Mouse (Mus musculus) MEL (cell line): Measurements from ENCODE around the gene Ticam1. TPM values are rescaled to one million over a fixed set of nuclear protein-coding genes. Genes with fewer than 3 reads are reported as not detected.
A peak's percentile ranks its signal among the peaks of the same experiment; 100 is the strongest.

Source experiments
- DNase-seq: peaks from one replicate; pipeline ENCODE4 v3.0.0; 2011; ENCODE audit warnings: low read depth, low spot score
- H3K27ac ChIP-seq: 2 replicates; pipeline ENCODE4 v1.5.1; 2012; ENCODE audit warnings: low read depth, mild to moderate bottlenecking, control low read depth, low read length, moderate library complexity; ENCODE audit not compliant: control insufficient read depth
- H3K27me3 ChIP-seq, 2 experiments: fragments of 150-350 bp in 1 of 2; sonication (generic) in 1 of 2; 2 replicates each; pipeline ENCODE4 v1.6.1; 2012; ENCODE audit warnings: low read length in 2 of 2, mild to moderate bottlenecking in 2 of 2, improper control_type of control experiment in 1 of 2, moderate library complexity in 1 of 2; ENCODE audit not compliant: insufficient read depth in 2 of 2, control insufficient read depth in 1 of 2
- H3K36me3 ChIP-seq, 2 experiments: 2 replicates each; pipeline ENCODE4 v1.6.1; 2012 to 2014; ENCODE audit warnings: low read length in 2 of 2, improper control_type of control experiment in 1 of 2, inconsistent platforms in 1 of 2, mild to moderate bottlenecking in 1 of 2; ENCODE audit not compliant: insufficient read depth in 2 of 2, control insufficient read depth in 1 of 2
- H3K4me1 ChIP-seq, 2 experiments: fragments of 150-350 bp in 1 of 2; sonication (generic) in 1 of 2; 2 replicates each; pipeline ENCODE4 v1.6.1; 2012; ENCODE audit warnings: low read length in 2 of 2, improper control_type of control experiment in 1 of 2, mild to moderate bottlenecking in 1 of 2; ENCODE audit not compliant: insufficient read depth in 2 of 2, control insufficient read depth in 1 of 2
- H3K4me3 ChIP-seq, 2 experiments: fragments of 150-350 bp in 1 of 2; sonication (generic) in 1 of 2; 2 replicates each; pipeline ENCODE4 v1.5.1; 2012; ENCODE audit warnings: low read depth in 2 of 2, low read length in 2 of 2, mild to moderate bottlenecking in 2 of 2, moderate library complexity in 2 of 2, control low read depth in 1 of 2, improper control_type of control experiment in 1 of 2; ENCODE audit not compliant: control insufficient read depth in 1 of 2, insufficient read depth in 1 of 2
- H3K79me2 ChIP-seq: 2 replicates; pipeline ENCODE4 v1.6.1; 2012; ENCODE audit warnings: mild to moderate bottlenecking, low read length, moderate library complexity; ENCODE audit not compliant: control insufficient read depth, poor library complexity, insufficient read depth
- H3K9ac ChIP-seq: 2 replicates; pipeline ENCODE4 v1.6.1; 2012; ENCODE audit warnings: low read depth, mild to moderate bottlenecking, control low read depth, low read length, moderate library complexity; ENCODE audit not compliant: control insufficient read depth, poor library complexity, severe bottlenecking
- H3K9me3 ChIP-seq: fragments of 150-350 bp; sonication (generic); replicated peaks from 2 replicates; pipeline ENCODE4 v1.6.1; 2012; ENCODE audit warnings: mild to moderate bottlenecking, low read length, improper control_type of control experiment, moderate library complexity; ENCODE audit not compliant: insufficient read depth
- BHLHE40 ChIP-seq: IDR thresholded peaks from 2 replicates; pipeline ENCODE4 v1.6.1; 2012; ENCODE audit warnings: low read depth, mild to moderate bottlenecking, inconsistent platforms, low read length, improper control_type of control experiment, borderline replicate concordance
- CHD2 ChIP-seq: IDR thresholded peaks from 2 replicates; pipeline ENCODE4 v1.6.1; 2011; ENCODE audit warnings: low read length, improper control_type of control experiment
- E2F4 ChIP-seq: IDR thresholded peaks from 2 replicates; pipeline ENCODE4 v1.6.1; 2011; ENCODE audit warnings: low read depth, low read length, improper control_type of control experiment, borderline replicate concordance
- ELF1 ChIP-seq: IDR thresholded peaks from 2 replicates; pipeline ENCODE4 v1.6.1; 2014; ENCODE audit warnings: low read depth, mild to moderate bottlenecking, inconsistent platforms, low read length, improper control_type of control experiment, moderate library complexity
- GABPA ChIP-seq: IDR thresholded peaks from 2 replicates; pipeline ENCODE4 v1.6.1; 2012; ENCODE audit warnings: low read depth, mild to moderate bottlenecking, inconsistent platforms, low read length, improper control_type of control experiment, moderate library complexity
- GATA1 ChIP-seq: IDR thresholded peaks from 2 replicates; pipeline ENCODE4 v1.6.1; 2011; ENCODE audit warnings: low read depth, low read length, improper control_type of control experiment
- HCFC1 ChIP-seq: IDR thresholded peaks from 2 replicates; pipeline ENCODE4 v1.6.1; 2012; ENCODE audit warnings: low read depth, mild to moderate bottlenecking, inconsistent platforms, low read length, improper control_type of control experiment, moderate library complexity
- MAFK ChIP-seq: IDR thresholded peaks from 2 replicates; pipeline ENCODE4 v1.6.1; 2011; ENCODE audit warnings: low read depth, mild to moderate bottlenecking, low read length, improper control_type of control experiment, borderline replicate concordance
- MAX ChIP-seq: IDR thresholded peaks from 2 replicates; pipeline ENCODE4 v1.6.1; 2011; ENCODE audit warnings: low read length, improper control_type of control experiment
- MAZ ChIP-seq: IDR thresholded peaks from 2 replicates; pipeline ENCODE4 v1.6.1; 2012; ENCODE audit warnings: low read depth, mild to moderate bottlenecking, inconsistent platforms, low read length, improper control_type of control experiment
- MEF2A ChIP-seq: IDR thresholded peaks from 2 replicates; pipeline ENCODE4 v1.6.1; 2014; ENCODE audit warnings: low read depth, mild to moderate bottlenecking, inconsistent platforms, low read length, improper control_type of control experiment; ENCODE audit not compliant: poor library complexity, insufficient replicate concordance, severe bottlenecking; ENCODE audit errors: extremely low read depth
- MXI1 ChIP-seq: IDR thresholded peaks from 2 replicates; pipeline ENCODE4 v1.6.1; 2011; ENCODE audit warnings: mild to moderate bottlenecking, low read depth, low read length, improper control_type of control experiment
- MYC ChIP-seq: IDR thresholded peaks from 2 replicates; pipeline ENCODE4 v1.6.1; 2011; ENCODE audit warnings: low read depth, mild to moderate bottlenecking, low read length, improper control_type of control experiment, moderate library complexity
- NELFE ChIP-seq: IDR thresholded peaks from 2 replicates; pipeline ENCODE4 v1.6.1; 2011; ENCODE audit warnings: low read depth, low read length, improper control_type of control experiment
- NRF1 ChIP-seq: IDR thresholded peaks from 2 replicates; pipeline ENCODE4 v1.6.1; 2014; ENCODE audit warnings: low read depth, mild to moderate bottlenecking, inconsistent platforms, low read length, improper control_type of control experiment, moderate library complexity; ENCODE audit not compliant: poor library complexity, insufficient read depth, severe bottlenecking
- POLR2A ChIP-seq, 2 experiments: IDR thresholded peaks; 2 replicates each; pipeline ENCODE4 v1.6.1; 2011 to 2012; ENCODE audit warnings: low read length in 2 of 2, mild to moderate bottlenecking in 2 of 2, control low read depth in 1 of 2, improper control_type of control experiment in 1 of 2, low read depth in 1 of 2, moderate library complexity in 1 of 2; ENCODE audit not compliant: control insufficient read depth in 1 of 2, insufficient read depth in 1 of 2, poor library complexity in 1 of 2
- POLR2AphosphoS2 ChIP-seq: IDR thresholded peaks from 2 replicates; pipeline ENCODE4 v1.6.1; 2011; ENCODE audit warnings: low read length, improper control_type of control experiment
- RCOR1 ChIP-seq: IDR thresholded peaks from 2 replicates; pipeline ENCODE4 v1.6.1; 2012; ENCODE audit warnings: low read depth, mild to moderate bottlenecking, inconsistent platforms, low read length, improper control_type of control experiment
- TAL1 ChIP-seq: IDR thresholded peaks from 2 replicates; pipeline ENCODE4 v1.6.1; 2012; ENCODE audit warnings: mild to moderate bottlenecking, inconsistent platforms, low read length, moderate library complexity, mixed read lengths
- TBP ChIP-seq: IDR thresholded peaks from 2 replicates; pipeline ENCODE4 v1.8.0; 2011; ENCODE audit warnings: low read depth, low read length, improper control_type of control experiment
- TCF12 ChIP-seq: IDR thresholded peaks from 2 replicates; pipeline ENCODE4 v1.6.1; 2014; ENCODE audit warnings: low read depth, mild to moderate bottlenecking, inconsistent platforms, low read length, improper control_type of control experiment, moderate library complexity
- USF1 ChIP-seq: IDR thresholded peaks from 2 replicates; pipeline ENCODE4 v1.6.1; 2014; ENCODE audit warnings: low read depth, mild to moderate bottlenecking, inconsistent platforms, low read length, improper control_type of control experiment, moderate library complexity
- USF2 ChIP-seq, 2 experiments: IDR thresholded peaks; 2 replicates each; pipeline ENCODE4 v1.6.1; 2011 to 2012; ENCODE audit warnings: improper control_type of control experiment in 2 of 2, low read length in 2 of 2, borderline replicate concordance in 1 of 2, inconsistent platforms in 1 of 2, low read depth in 1 of 2, mild to moderate bottlenecking in 1 of 2; ENCODE audit not compliant: insufficient read depth in 1 of 2
- ZC3H11A ChIP-seq: IDR thresholded peaks from 2 replicates; pipeline ENCODE4 v1.6.1; 2012; ENCODE audit warnings: low read depth, mild to moderate bottlenecking, inconsistent platforms, low read length, improper control_type of control experiment
- ZMIZ1 ChIP-seq: IDR thresholded peaks from 2 replicates; pipeline ENCODE4 v1.6.1; 2012; ENCODE audit warnings: low read depth, mild to moderate bottlenecking, inconsistent platforms, low read length, improper control_type of control experiment, moderate library complexity
- polyA plus RNA-seq, 2 experiments: library from polyadenylated mRNA; stranded (reverse) in 1 of 2; unstranded in 1 of 2; fragments of >175 nt in 1 of 2; fragments of >200 nt in 1 of 2; gene quantifications; 2 replicates each; pipeline versions ENCODE4 v1.2.1 to v1.2.4; 2012; ENCODE audit warnings: low replicate concordance in 2 of 2, low read depth in 1 of 2; ENCODE audit not compliant: insufficient read length in 2 of 2, insufficient read depth in 1 of 2, missing spikeins in 1 of 2
- total RNA-seq: library from RNA; depleted of rRNA; stranded (reverse); fragments of 300-350 nt; gene quantifications from 2 replicates; pipeline ENCODE4 v1.2.3, GENCODE M21; 2012

Gene Ticam1
- total and polyA plus RNA-seq, 3 experiments = 4.6 to 8.7 TPM; not detected in 1

DNA sequence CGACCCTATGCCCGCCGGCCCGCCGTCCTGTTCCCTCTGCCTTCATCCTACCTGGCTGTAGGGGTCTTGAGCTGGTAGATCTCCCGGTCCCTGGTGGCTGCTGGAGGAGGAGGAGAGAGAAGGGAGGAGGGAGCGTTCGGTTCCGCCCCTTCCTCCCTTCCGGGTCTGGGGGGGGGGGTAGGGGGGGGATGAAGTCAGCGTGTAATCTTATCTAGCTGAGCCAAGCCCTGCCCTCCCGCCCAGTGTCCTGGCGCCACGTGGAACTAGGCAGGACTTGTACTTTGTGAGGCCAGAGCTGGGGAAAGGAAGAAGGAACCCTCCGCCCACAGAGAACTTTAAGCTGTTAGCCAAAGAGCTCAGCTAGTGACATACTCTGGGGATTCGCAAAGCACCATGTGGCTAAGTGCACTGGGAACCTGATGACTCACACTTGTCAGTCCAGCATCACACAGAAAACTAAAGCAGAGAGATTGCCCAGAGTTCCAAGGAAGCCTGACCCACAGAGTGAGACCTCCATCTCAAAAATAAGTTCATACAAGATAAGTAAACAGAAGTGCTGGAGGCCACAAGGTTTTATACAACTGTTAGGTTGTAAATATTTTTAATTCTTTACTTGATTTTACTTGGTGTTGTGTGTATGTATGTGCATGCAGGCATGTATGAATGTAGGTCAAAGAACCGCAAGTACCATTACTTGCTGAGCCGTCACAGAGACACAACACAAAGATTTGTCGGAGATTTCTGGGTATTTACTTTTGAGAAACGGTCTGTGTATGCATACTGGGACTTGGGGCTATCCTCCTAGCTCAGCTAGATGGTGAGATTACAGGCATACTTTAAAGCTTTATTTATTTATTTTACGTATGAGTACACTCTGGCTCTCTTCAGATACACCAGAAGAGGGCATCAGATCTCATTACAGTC lies at the start of gene Ticam1 (continued):
- TF ChIP-seq MEF2A (no peak), POLR2AphosphoS2 (peak; percentile 80; the same call in 1 of the 2 replicates), E2F4 (no peak), TBP (peak; percentile 83), MXI1 (peak; percentile 96)

DNA sequence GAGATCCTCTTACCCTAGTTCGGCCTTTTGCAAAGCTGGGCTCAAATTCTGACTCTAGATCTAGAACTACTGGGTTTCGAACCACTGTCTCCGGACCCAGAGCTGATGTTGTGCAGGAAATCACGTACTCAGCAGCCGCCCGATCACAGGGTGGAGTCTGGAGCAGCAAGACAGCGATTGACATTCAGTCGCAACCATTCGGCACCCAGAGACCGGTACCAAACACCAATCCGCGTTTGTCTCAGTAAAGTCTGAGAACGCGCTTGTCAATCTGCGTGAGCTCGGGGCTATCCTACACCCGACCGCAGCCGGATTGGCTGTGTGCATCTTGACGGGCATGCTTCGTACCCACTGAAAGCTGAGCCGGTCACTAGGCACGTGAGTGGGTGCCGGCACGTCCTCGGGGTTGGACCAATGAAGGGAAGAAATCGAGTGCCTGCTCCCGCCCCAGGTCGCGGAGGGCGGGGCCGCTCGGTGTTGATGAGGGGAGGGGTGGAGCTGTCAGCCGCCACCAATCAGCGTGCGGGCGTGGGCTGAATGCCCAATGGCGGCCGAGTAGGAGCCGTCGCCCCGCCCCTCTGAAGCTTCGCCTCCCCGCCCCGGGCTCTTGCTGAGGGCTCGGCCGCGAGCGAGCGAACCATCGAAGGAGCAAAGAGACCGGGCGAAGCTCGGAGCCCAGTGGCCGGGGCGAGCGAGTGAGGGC lies 49.0 kb upstream of the Ticam1 start, which contains the start of gene Kdm4b:
Kdm4b (plus strand) TSS at position 613 of the 703 bp plus-strand sequence.
- H3K4me1 ChIP-seq = peaks cover 2 to 14% of the 10 kb centered on the region in 2 experiments
- TF ChIP-seq POLR2AphosphoS2 (peak; percentile 75), ZMIZ1 (peak; percentile 57; the same call in 1 of the 2 replicates), HCFC1 (peak; percentile 75; the same call in 1 of the 2 replicates), NELFE (peak; percentile 56), USF1 (peak; percentile 98), TCF12 (0 out of 2 replicates have a peak, but pooled peaks have one; percentile 15), TAL1 (no peak), NRF1 (peak; percentile 51; the same call in 1 of the 2 replicates), TBP (peak; percentile 41; the same call in 1 of the 2 replicates), GATA1 (no peak), USF2 (IDR thresholded peaks at IDR 0.05; ENCODE audit: borderline replicate concordance in 1 of 2, insufficient read depth in 1 of 2, low read depth in 1 of 2, low read length in 2 of 2) (peak; percentile 28 to 76; a peak in 3 of 4 replicates), ELF1 (peak; percentile 53), RCOR1 (peak; percentile 3), POLR2A (IDR thresholded peaks at IDR 0.05; ENCODE audit: control insufficient read depth in 1 of 2, insufficient read depth in 1 of 2, low read depth in 1 of 2, low read length in 2 of 2, poor library complexity in 1 of 2) (peak in 1 of 2 experiments; percentile 69; a peak in 1 of 4 replicates), BHLHE40 (peak; percentile 100), MYC (peak; percentile 63), MAX (peak; percentile 87), ZC3H11A (no peak), MXI1 (peak; percentile 84), MAZ (peak; percentile 82; the same call in 1 of the 2 replicates), CHD2 (peak; percentile 84), GABPA (no peak), MAFK (no peak)
- peak within 1 kb of the TSS; percentile 85 for H3K9ac ChIP-seq
- no peaks in the 10 kb centered on the region for H3K27me3 ChIP-seq
- no peaks in the 10 kb centered on the region for H3K9me3 ChIP-seq
- H3K79me2 ChIP-seq = peaks cover 14% of the 10 kb centered on the region
- H3K27ac ChIP-seq = peak within 1 kb of the TSS; percentile 81
- peak within 1 kb of the TSS; percentile 67 to 84 for H3K4me3 ChIP-seq
- peak; percentile 99 for DNase-seq
- H3K36me3 ChIP-seq = peaks cover 0 to 13% of the 10 kb centered on the region in 2 experiments; a peak in 3 of 4 replicates
